ENCODE assay signal across 12 mouse cellular contexts in the genomic region with DNA sequence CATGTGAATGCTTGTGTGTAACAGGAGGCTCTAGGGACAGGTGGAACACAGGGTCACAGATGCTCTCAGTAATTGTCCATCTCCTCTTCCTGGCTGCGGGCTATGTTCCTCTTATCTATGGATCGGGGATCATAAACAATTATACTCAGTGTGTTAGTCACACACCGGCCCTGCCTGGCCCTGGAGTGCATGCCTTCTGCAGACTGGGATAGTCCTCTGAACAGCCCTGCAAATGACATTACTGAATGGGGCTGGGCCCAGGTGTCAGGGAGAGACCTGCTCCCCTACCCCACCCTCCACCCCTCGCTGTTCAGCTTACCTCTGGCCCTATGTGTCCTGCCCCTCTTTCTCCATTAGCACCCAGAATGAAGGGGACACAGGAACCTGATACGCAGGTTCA. TPM values are rescaled to one million over a fixed set of nuclear protein-coding genes. Genes with fewer than 3 reads are reported as not detected.
DNase-seq lines count a peak whose midpoint lies in the region; ATAC-seq lines count a peak whose summit lies in the region.
"Had no signal": no experiment of that assay in that cellular context is flagged by ENCODE, and none has a peak within 500 bp of the region (broad histone marks: within the 10 kb centered on the region; RNA-seq: fewer than 3 reads in every experiment).

No protein-coding gene starts in this region.

- peaks cover 20% of the 10 kb centered on the region for H3K4me1 ChIP-seq in kidney, embryonic 16.5 days (ENCODE audit: insufficient read depth, low read length)
- H3K4me1 ChIP-seq in forebrain, embryonic 14.5 days (ENCODE audit: control insufficient read depth, insufficient read depth, low read length), result peaks cover 9% of the 10 kb centered on the region
- peaks cover 27% of the 10 kb centered on the region for H3K4me1 ChIP-seq in intestine, embryonic 15.5 days (replicated peaks)
- H3K4me1 ChIP-seq in midbrain, embryonic 16.5 days (ENCODE audit: control insufficient read depth, insufficient read depth, low read length), result peaks cover 8% of the 10 kb centered on the region; the same call in 1 of the 2 replicates

- no peaks in the 10 kb centered on the region for H3K27me3 ChIP-seq in kidney, embryonic 16.5 days (ENCODE audit: insufficient read depth, low read length)
- no peaks in the 10 kb centered on the region for H3K27me3 ChIP-seq in forebrain, embryonic 14.5 days (replicated peaks; ENCODE audit: control insufficient read depth, insufficient read depth, low read length)
- H3K27me3 ChIP-seq in intestine, embryonic 15.5 days (replicated peaks), result no peaks in the 10 kb centered on the region
- H3K27me3 ChIP-seq in midbrain, embryonic 16.5 days (ENCODE audit: control insufficient read depth, insufficient read depth, low read depth, low read length), result no peaks in the 10 kb centered on the region
- H3K27me3 ChIP-seq: neural tube, embryonic 12.5 days had no signal

- H3K4me3 ChIP-seq in kidney, embryonic 16.5 days (ENCODE audit: low read length), result no peak overlapping the region
- no peak overlapping the region for H3K4me3 ChIP-seq in forebrain, embryonic 14.5 days (ENCODE audit: low read depth, low read length)
- no peak overlapping the region for H3K4me3 ChIP-seq in intestine, embryonic 15.5 days (replicated peaks)
- no peak overlapping the region for H3K4me3 ChIP-seq in midbrain, embryonic 16.5 days (ENCODE audit: low read depth, low read length)
- H3K4me3 ChIP-seq: erythroblast, embryonic 14.5 days; layer of hippocampus, adult 2 months; neural tube, embryonic 12.5 days had no signal

- no peak overlapping the region for H3K4me2 ChIP-seq in kidney, embryonic 16.5 days (replicated peaks; ENCODE audit: low read depth, low read length)
- no peak overlapping the region for H3K4me2 ChIP-seq in forebrain, embryonic 14.5 days (ENCODE audit: low read length)
- H3K4me2 ChIP-seq in intestine, embryonic 15.5 days (replicated peaks), result no peak overlapping the region
- H3K4me2 ChIP-seq in midbrain, embryonic 16.5 days (ENCODE audit: low read length), result no peak overlapping the region
- H3K4me2 ChIP-seq: neural tube, embryonic 12.5 days had no signal

- no peak for DNase-seq in kidney, postnatal 10 days
- DNase-seq in forebrain, embryonic 14.5 days (ENCODE audit: low spot score), result no peak
- no peak for DNase-seq in gastrocnemius, adult 8-10 months (ENCODE audit: low spot score in 2 of 2)
- DNase-seq in heart, postnatal 25 days (ENCODE audit: low spot score), result no peak
- no peak for DNase-seq in frontal cortex, postnatal 10 days (ENCODE audit: low spot score in 2 of 2)

- ATAC-seq in kidney, embryonic 16.5 days (ENCODE audit: low FRiP score, low TSS enrichment), result peak; percentile 29; the same call in 1 of the 2 replicates
- peak; percentile 33; the same call in 1 of the 2 replicates for ATAC-seq in forebrain, embryonic 14.5 days
- peak; percentile 61 for ATAC-seq in intestine, embryonic 15.5 days
- ATAC-seq in midbrain, embryonic 16.5 days, result peak; percentile 64; the same call in 1 of the 2 replicates

- peaks cover 9% of the 10 kb centered on the region; the same call in 1 of the 2 replicates for H3K9me3 ChIP-seq in kidney, embryonic 16.5 days (ENCODE audit: low read length)
- peaks cover 1% of the 10 kb centered on the region for H3K9me3 ChIP-seq in forebrain, embryonic 14.5 days (replicated peaks; ENCODE audit: control insufficient read depth, low read length)
- no peaks in the 10 kb centered on the region for H3K9me3 ChIP-seq in intestine, embryonic 15.5 days
- H3K9me3 ChIP-seq in midbrain, embryonic 16.5 days (replicated peaks; ENCODE audit: control insufficient read depth, low read length, poor library complexity, severe bottlenecking), result peaks cover 5% of the 10 kb centered on the region; the same call in 1 of the 2 replicates

- 75% methylated on average over 5 of the region's 5 CpGs for WGBS in kidney, embryonic 16.5 days
- WGBS in forebrain, embryonic 14.5 days, result 83% methylated on average over 5 of the region's 5 CpGs
- WGBS in intestine, embryonic 15.5 days, result 51% methylated on average over 5 of the region's 5 CpGs
- WGBS in midbrain, embryonic 16.5 days, result 76% methylated on average over 5 of the region's 5 CpGs

- H3K9ac ChIP-seq in kidney, embryonic 16.5 days (replicated peaks; ENCODE audit: low read length), result no peak overlapping the region
- no peak overlapping the region for H3K9ac ChIP-seq in forebrain, embryonic 14.5 days (ENCODE audit: low read length)
- no peak overlapping the region for H3K9ac ChIP-seq in intestine, embryonic 15.5 days
- H3K9ac ChIP-seq in midbrain, embryonic 16.5 days (ENCODE audit: low read depth, low read length), result no peak overlapping the region
- H3K9ac ChIP-seq: neural tube, embryonic 12.5 days had no signal

- H3K36me3 ChIP-seq in kidney, embryonic 16.5 days (ENCODE audit: insufficient read depth, low read length), result no peaks in the 10 kb centered on the region
- no peaks in the 10 kb centered on the region for H3K36me3 ChIP-seq in forebrain, embryonic 14.5 days (ENCODE audit: control insufficient read depth, insufficient read depth, low read length)
- no peaks in the 10 kb centered on the region for H3K36me3 ChIP-seq in intestine, embryonic 15.5 days
- H3K36me3 ChIP-seq in midbrain, embryonic 16.5 days (ENCODE audit: control insufficient read depth, insufficient read depth, low read length), result no peaks in the 10 kb centered on the region
- H3K36me3 ChIP-seq: neural tube, embryonic 12.5 days had no signal

- intact Hi-C loops in heart, postnatal 25 days (cut with DNase I), result loop anchor here (1.0 to 10.0 kb wide), 5 partner anchors 35 to 292 kb away; a partner anchor contains a TSS

- H3K27ac ChIP-seq in kidney, embryonic 16.5 days (ENCODE audit: low read length), result no peak overlapping the region
- no peak overlapping the region for H3K27ac ChIP-seq in forebrain, embryonic 14.5 days (ENCODE audit: low read depth, low read length)
- no peak overlapping the region for H3K27ac ChIP-seq in intestine, embryonic 15.5 days
- 0 out of 2 replicates have a peak overlapping the region, but pooled peaks have one; percentile 33 for H3K27ac ChIP-seq in midbrain, embryonic 16.5 days (ENCODE audit: low read length)
- H3K27ac ChIP-seq: macrophage; neural tube, embryonic 12.5 days had no signal

RNA-seq across cellular contexts. Expression of a gene that starts 22.6 kb away (rescaled TPM):
- polyA plus RNA-seq in kidney, embryonic 16.5 days (2015; fragmentation: Nextera tagmentation; extraction: Ambion mirVana), result 123 and 131 TPM in 2 replicates
- 113 and 119 TPM in 2 replicates for polyA plus RNA-seq in forebrain, embryonic 14.5 days (2014; fragmentation: Nextera tagmentation; extraction: Ambion mirVana)
- polyA plus RNA-seq in intestine, embryonic 15.5 days (2015; fragmentation: Nextera tagmentation; extraction: Ambion mirVana), result 166 and 167 TPM in 2 replicates
- 103 and 108 TPM in 2 replicates for polyA plus RNA-seq in midbrain, embryonic 16.5 days (2015; fragmentation: Nextera tagmentation; extraction: Ambion mirVana)
- 10 to 100 TPM in 2 of 4 experiments, 1 to 10 TPM in 2; 5.7 to 16.2 (median 12.4) TPM for total RNA-seq in gastrocnemius, adult 8-10 months (2022)
- 10 to 100 TPM; 32.2 to 35.2 TPM for total RNA-seq in heart, postnatal 25 days (2021)
